Mouse (Mus musculus) frontal cortex, postnatal 14 days (tissue): ENCODE results near the gene Dcp1b.

ENCODE experiments used
- DNase-seq, 2 experiments: peaks; one replicate each; pipeline ENCODE4 v3.0.0; 2022; ENCODE audit warnings: low spot score in 2 of 2

Gene Dcp1b

GRCm38 (mm10) chr6:119175078-119175853, at the start of gene Dcp1b:
Gene Dcp1b (plus strand): TSS chr6:119175253.
- DNase-seq, result peak; percentile 74 to 79

GRCm38 (mm10) chr6:119126991-119127390, 48.1 kb upstream of the Dcp1b start:
- no peak for DNase-seq

GRCm38 (mm10) chr6:119128076-119128475, 47.0 kb upstream of the Dcp1b start:
- no peak for DNase-seq

- DNase-seq, result no peak
These were observed 46.5 kb upstream of the Dcp1b start for GRCm38 (mm10) chr6:119128521-119128920.

GRCm38 (mm10) chr6:119129664-119130063, 45.4 kb upstream of the Dcp1b start:
- no peak for DNase-seq

- no peak for DNase-seq
These were observed 42.8 kb upstream of the Dcp1b start for GRCm38 (mm10) chr6:119132111-119132735.

- no peak for DNase-seq
These were observed 42.2 kb upstream of the Dcp1b start for GRCm38 (mm10) chr6:119132863-119133262.

- DNase-seq, result no peak
These were observed 37.3 kb upstream of the Dcp1b start for GRCm38 (mm10) chr6:119137768-119138167.

GRCm38 (mm10) chr6:119139561-119139960, 35.5 kb upstream of the Dcp1b start:
- DNase-seq, result no peak

GRCm38 (mm10) chr6:119145109-119145508, 29.9 kb upstream of the Dcp1b start:
- DNase-seq, result no peak

GRCm38 (mm10) chr6:119165677-119166076, 9.4 kb upstream of the Dcp1b start:
- DNase-seq, result no peak

- DNase-seq, result no peak
These were observed 562 bp upstream of the Dcp1b start for GRCm38 (mm10) chr6:119174307-119175074.

- no peak for DNase-seq
These were observed 1.1 kb downstream of the Dcp1b start for GRCm38 (mm10) chr6:119176103-119176502.

- no peak for DNase-seq
These were observed 2.0 kb downstream of the Dcp1b start for GRCm38 (mm10) chr6:119177101-119177500.

- DNase-seq, result no peak
These were observed 5.1 kb downstream of the Dcp1b start for GRCm38 (mm10) chr6:119180188-119180587.

GRCm38 (mm10) chr6:119182211-119182610, 7.2 kb downstream of the Dcp1b start:
- DNase-seq, result no peak

- no peak for DNase-seq
These were observed 8.7 kb downstream of the Dcp1b start for GRCm38 (mm10) chr6:119183781-119184180.

- no peak for DNase-seq
These were observed 11.6 kb downstream of the Dcp1b start for GRCm38 (mm10) chr6:119186658-119187057.

GRCm38 (mm10) chr6:119187631-119188030, 12.6 kb downstream of the Dcp1b start:
- no peak for DNase-seq

GRCm38 (mm10) chr6:119191478-119191877, 16.4 kb downstream of the Dcp1b start:
- DNase-seq, result no peak

GRCm38 (mm10) chr6:119193571-119194154, 18.6 kb downstream of the Dcp1b start:
- no peak for DNase-seq

GRCm38 (mm10) chr6:119194161-119194560, 19.1 kb downstream of the Dcp1b start:
- DNase-seq, result no peak
